Mouse (Mus musculus) brown adipose tissue, adult 24 weeks (tissue): ENCODE measurements around the gene Hdac4. TPM values are rescaled to one million over a fixed set of nuclear protein-coding genes. Genes with fewer than 3 reads are reported as not detected.

Source experiments
- H3K27ac ChIP-seq: fragments of 200-500 bp; replicated peaks from 2 replicates; pipeline ENCODE4 v1.5.1; 2012; ENCODE audit warnings: low read depth, mild to moderate bottlenecking, low read length
- H3K4me1 ChIP-seq: fragments of 200-500 bp; 2 replicates; pipeline ENCODE4 v1.6.1; 2012; ENCODE audit warnings: low read length, mixed read lengths; ENCODE audit not compliant: control insufficient read depth, insufficient read depth, insufficient read length
- H3K4me3 ChIP-seq: fragments of 200-500 bp; 2 replicates; pipeline ENCODE4 v1.5.1; 2012; ENCODE audit warnings: low read depth, mild to moderate bottlenecking, low read length, moderate library complexity; ENCODE audit not compliant: insufficient read depth
- polyA plus RNA-seq: library from polyadenylated mRNA; stranded (reverse); fragments of >200 nt; gene quantifications from 2 replicates; pipeline ENCODE4 v1.2.4, GENCODE M21; 2012; ENCODE audit not compliant: missing spikeins, insufficient read depth, insufficient read length

The Hdac4 gene
- polyA plus RNA-seq, 1 experiment: 4.9 TPM

GRCm38 (mm10) chr1:92058731-92059425, 136.6 kb downstream of the Hdac4 start:
- Histone ChIP-seq H3K4me3 (no peak overlapping the region), H3K27ac (no peak overlapping the region), H3K4me1 (peaks cover 17% of the 10 kb centered on the region)

GRCm38 (mm10) chr1:92057068-92057467, 138.4 kb downstream of the Hdac4 start:
- peaks cover 17% of the 10 kb centered on the region for H3K4me1 ChIP-seq
- H3K4me3 ChIP-seq: no peak overlapping the region
- H3K27ac ChIP-seq: no peak overlapping the region

- peaks cover 14% of the 10 kb centered on the region for H3K4me1 ChIP-seq
- no peak overlapping the region for H3K27ac ChIP-seq
- no peak overlapping the region for H3K4me3 ChIP-seq
Measured at GRCm38 (mm10) chr1:92055149-92055548, 140.3 kb downstream of the Hdac4 start.

GRCm38 (mm10) chr1:92052190-92052589, 143.3 kb downstream of the Hdac4 start:
- Histone ChIP-seq H3K27ac (no peak overlapping the region), H3K4me1 (peaks cover 21% of the 10 kb centered on the region), H3K4me3 (no peak overlapping the region)

GRCm38 (mm10) chr1:92051489-92052062, 143.9 kb downstream of the Hdac4 start:
- Histone ChIP-seq H3K4me3 (no peak overlapping the region), H3K27ac (no peak overlapping the region), H3K4me1 (peaks cover 21% of the 10 kb centered on the region)

- Histone ChIP-seq H3K4me3 (no peak overlapping the region), H3K27ac (no peak overlapping the region), H3K4me1 (peaks cover 21% of the 10 kb centered on the region)
Measured at GRCm38 (mm10) chr1:92050992-92051391, 144.5 kb downstream of the Hdac4 start.

- no peak overlapping the region for H3K27ac ChIP-seq
- H3K4me1 ChIP-seq: peaks cover 21% of the 10 kb centered on the region
- H3K4me3 ChIP-seq: no peak overlapping the region
Measured at GRCm38 (mm10) chr1:92050566-92050965, 144.9 kb downstream of the Hdac4 start.

GRCm38 (mm10) chr1:92048415-92049354, 146.8 kb downstream of the Hdac4 start:
- Histone ChIP-seq H3K4me3 (no peak overlapping the region), H3K27ac (no peak overlapping the region; the same call in 1 of the 2 replicates), H3K4me1 (peaks cover 17% of the 10 kb centered on the region; the same call in 1 of the 2 replicates)

- H3K27ac ChIP-seq: no peak overlapping the region
- H3K4me1 ChIP-seq: peaks cover 17% of the 10 kb centered on the region; the same call in 1 of the 2 replicates
- no peak overlapping the region for H3K4me3 ChIP-seq
Measured at GRCm38 (mm10) chr1:92045671-92046070, 149.8 kb downstream of the Hdac4 start.

- Histone ChIP-seq H3K4me1 (peaks cover 13% of the 10 kb centered on the region; the same call in 1 of the 2 replicates), H3K27ac (no peak overlapping the region), H3K4me3 (no peak overlapping the region)
Measured at GRCm38 (mm10) chr1:92044868-92045267, 150.6 kb downstream of the Hdac4 start.

- Histone ChIP-seq H3K27ac (no peak overlapping the region), H3K4me3 (no peak overlapping the region), H3K4me1 (peaks cover 5% of the 10 kb centered on the region; the same call in 1 of the 2 replicates)
Measured at GRCm38 (mm10) chr1:92043989-92044388, 151.5 kb downstream of the Hdac4 start.

GRCm38 (mm10) chr1:92042126-92042525, 153.4 kb downstream of the Hdac4 start:
- Histone ChIP-seq H3K4me1 (no peaks in the 10 kb centered on the region; the same call in 1 of the 2 replicates), H3K4me3 (no peak overlapping the region), H3K27ac (no peak overlapping the region)

- Histone ChIP-seq H3K4me1 (no peaks in the 10 kb centered on the region; the same call in 1 of the 2 replicates), H3K4me3 (no peak overlapping the region), H3K27ac (no peak overlapping the region)
Measured at GRCm38 (mm10) chr1:92041290-92041689, 154.2 kb downstream of the Hdac4 start.

GRCm38 (mm10) chr1:92038714-92039113, 156.8 kb downstream of the Hdac4 start:
- no peak overlapping the region for H3K4me3 ChIP-seq
- H3K4me1 ChIP-seq: no peaks in the 10 kb centered on the region
- no peak overlapping the region for H3K27ac ChIP-seq

GRCm38 (mm10) chr1:92037039-92037438, 158.5 kb downstream of the Hdac4 start:
- Histone ChIP-seq H3K27ac (no peak overlapping the region), H3K4me1 (no peaks in the 10 kb centered on the region), H3K4me3 (no peak overlapping the region)
